Mouse (Mus musculus): Measurements from ENCODE around the gene Nfkb1. TPM values are rescaled to one million over a fixed set of nuclear protein-coding genes. Genes with fewer than 3 reads are reported as not detected.

Nfkb1 gene
- total RNA-seq, 2 experiments from 2014 or later, result 20.8 to 24.4 TPM

- intact Hi-C loops (cut with DNase I), result no loop called here
- no peak for DNase-seq (ENCODE audit: extremely low spot score in 1 of 2, low spot score in 2 of 2)
- TF ChIP-seq CTCF (IDR thresholded peaks at IDR 0.05), result no peak
These were observed 29.6 kb downstream of the Nfkb1 start for GRCm38 (mm10) chr3:135661707-135662106.

DNA sequence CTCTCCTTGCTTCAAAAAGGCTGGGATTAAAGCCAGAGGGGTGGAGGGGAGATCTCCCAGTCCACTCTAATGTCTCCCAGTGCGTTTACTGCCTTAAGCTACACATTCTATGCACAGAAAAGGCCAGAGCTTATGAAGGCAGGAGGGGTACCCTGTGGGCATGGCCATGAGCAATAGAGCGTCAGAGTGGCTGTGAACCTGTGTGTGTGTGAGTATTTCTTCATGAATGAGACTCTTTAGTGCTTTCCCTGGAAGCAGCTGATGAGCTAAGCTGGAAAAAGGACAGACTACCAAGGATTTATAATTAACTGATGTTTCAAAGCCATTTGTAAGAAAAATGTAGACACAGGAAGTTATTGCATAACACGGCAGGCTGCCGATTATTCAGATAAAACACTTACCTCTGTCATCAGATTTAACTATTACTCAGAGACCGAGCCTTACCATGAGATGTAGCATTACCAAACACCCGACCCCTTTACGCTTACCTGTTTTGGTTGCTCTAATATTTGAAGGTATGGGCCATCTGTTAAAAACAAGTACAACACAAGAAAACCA, 32.7 kb downstream of the Nfkb1 start:
- no peak for DNase-seq (ENCODE audit: extremely low spot score in 1 of 2, low spot score in 2 of 2)
- H3K4me3 ChIP-seq, result no peak overlapping the region
- no peak overlapping the region for H3K27ac ChIP-seq
- TF ChIP-seq CTCF (IDR thresholded peaks at IDR 0.05), result no peak
- intact Hi-C loops (cut with DNase I), result no loop called here

More at GRCm38 (mm10) chr3:135661707-135662106, 29.6 kb downstream of the Nfkb1 start:
- Histone ChIP-seq H3K27ac (no peak overlapping the region), H3K4me3 (no peak overlapping the region)

- no peak for TF ChIP-seq CTCF (IDR thresholded peaks at IDR 0.05)
- Histone ChIP-seq H3K4me3 (no peak overlapping the region), H3K27ac (no peak overlapping the region)
- intact Hi-C loops (cut with DNase I), result no loop called here
- no peak for DNase-seq (ENCODE audit: extremely low spot score in 1 of 2, low spot score in 2 of 2)
These were observed 35.2 kb downstream of the Nfkb1 start for GRCm38 (mm10) chr3:135656156-135656555.

DNA sequence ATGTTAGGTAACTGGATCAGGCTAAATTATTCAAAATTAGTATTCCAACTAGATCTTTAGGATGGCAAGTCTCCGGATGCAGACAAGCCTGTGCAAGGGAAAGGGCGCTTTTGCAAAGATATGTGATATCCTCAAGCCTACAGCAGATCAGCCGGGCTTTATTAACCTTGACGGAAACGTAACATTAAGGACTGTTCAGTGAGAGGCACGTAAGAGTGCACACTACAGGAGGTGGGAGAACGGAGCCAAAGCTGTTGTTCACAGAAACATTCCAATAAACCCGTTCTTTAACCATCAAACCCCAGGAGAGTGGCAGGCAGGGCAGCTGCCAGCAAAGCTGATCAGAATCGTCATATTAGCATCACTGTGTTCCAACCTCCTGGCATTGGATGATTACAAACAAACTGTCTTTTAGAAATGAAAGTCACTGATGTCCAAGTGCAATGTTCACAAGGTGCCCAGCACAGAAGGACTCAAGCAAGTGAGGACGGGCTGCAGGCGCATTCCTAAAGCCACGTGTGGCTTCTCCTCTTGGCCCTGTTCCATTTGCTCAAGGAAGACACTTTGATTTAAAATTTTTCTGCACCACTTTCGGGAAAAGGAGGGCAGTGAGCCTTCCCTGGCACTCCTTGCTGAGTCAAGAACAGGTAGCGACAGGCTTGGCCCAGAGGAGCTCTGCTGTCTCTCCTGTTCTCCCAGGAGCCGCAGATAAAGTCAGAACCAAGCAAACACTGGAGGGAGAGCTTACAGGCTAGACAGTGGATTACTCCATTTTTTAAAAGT, 40.4 kb downstream of the Nfkb1 start:
- intact Hi-C loops (cut with DNase I), result no loop called here
- H3K27ac ChIP-seq, result no peak overlapping the region
- H3K4me3 ChIP-seq, result no peak overlapping the region
- no peak for TF ChIP-seq CTCF (IDR thresholded peaks at IDR 0.05)
- DNase-seq (ENCODE audit: extremely low spot score in 1 of 2, low spot score in 2 of 2), result no peak

DNA sequence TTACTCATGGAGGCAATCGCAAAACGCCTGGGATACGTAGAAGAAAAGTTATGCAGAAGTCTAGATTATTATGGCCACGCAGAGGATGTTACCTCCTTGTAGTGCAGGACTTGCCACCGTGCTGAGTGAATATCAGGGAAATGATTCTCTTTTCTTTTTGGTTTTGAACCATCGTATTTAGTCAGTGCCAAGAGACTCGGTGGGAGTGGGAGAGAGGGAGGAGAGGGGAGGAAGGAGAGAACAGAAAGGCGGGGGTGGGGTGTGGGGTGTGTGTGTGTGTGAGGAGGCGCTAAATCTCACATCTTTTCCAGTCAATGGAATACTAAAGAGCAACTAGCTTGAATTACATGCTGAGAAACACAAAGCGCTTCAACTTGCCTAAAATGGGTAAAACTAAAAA, 41.5 kb downstream of the Nfkb1 start:
- no peak for DNase-seq (ENCODE audit: extremely low spot score in 1 of 2, low spot score in 2 of 2)
- Histone ChIP-seq H3K27ac (no peak overlapping the region), H3K4me3 (no peak overlapping the region)
- TF ChIP-seq CTCF (IDR thresholded peaks at IDR 0.05), result no peak
- intact Hi-C loops (cut with DNase I), result no loop called here

GRCm38 (mm10) chr3:135648501-135648900, 42.8 kb downstream of the Nfkb1 start:
- DNase-seq (ENCODE audit: extremely low spot score in 1 of 2, low spot score in 2 of 2), result no peak
- intact Hi-C loops (cut with DNase I), result no loop called here
- TF ChIP-seq CTCF (IDR thresholded peaks at IDR 0.05), result no peak
- Histone ChIP-seq H3K27ac (no peak overlapping the region), H3K4me3 (no peak overlapping the region)

DNA sequence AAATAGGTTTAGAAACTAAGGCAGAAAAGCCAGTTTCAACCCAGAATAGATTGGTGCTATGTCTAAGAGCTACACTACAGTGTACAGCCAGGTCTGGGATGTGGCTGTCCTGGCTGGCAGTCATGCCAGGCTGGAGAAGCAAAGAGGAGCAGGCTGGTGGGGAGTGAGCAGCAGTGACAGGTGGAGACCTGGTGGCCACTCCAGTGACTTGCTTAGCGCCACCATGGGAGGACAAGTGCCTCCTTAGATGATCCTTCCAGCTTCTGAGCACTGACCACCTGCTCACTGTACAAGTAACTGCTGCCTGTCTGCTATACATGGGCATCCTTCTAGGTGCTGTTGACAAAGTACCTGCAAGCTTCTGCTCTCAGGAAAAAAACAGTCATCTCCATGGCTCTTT, 44.7 kb downstream of the Nfkb1 start:
- no peak for DNase-seq (ENCODE audit: extremely low spot score in 1 of 2, low spot score in 2 of 2)
- H3K27ac ChIP-seq, result no peak overlapping the region
- no peak overlapping the region for H3K4me3 ChIP-seq
- intact Hi-C loops (cut with DNase I), result no loop called here
- no peak for TF ChIP-seq CTCF (IDR thresholded peaks at IDR 0.05)

DNA sequence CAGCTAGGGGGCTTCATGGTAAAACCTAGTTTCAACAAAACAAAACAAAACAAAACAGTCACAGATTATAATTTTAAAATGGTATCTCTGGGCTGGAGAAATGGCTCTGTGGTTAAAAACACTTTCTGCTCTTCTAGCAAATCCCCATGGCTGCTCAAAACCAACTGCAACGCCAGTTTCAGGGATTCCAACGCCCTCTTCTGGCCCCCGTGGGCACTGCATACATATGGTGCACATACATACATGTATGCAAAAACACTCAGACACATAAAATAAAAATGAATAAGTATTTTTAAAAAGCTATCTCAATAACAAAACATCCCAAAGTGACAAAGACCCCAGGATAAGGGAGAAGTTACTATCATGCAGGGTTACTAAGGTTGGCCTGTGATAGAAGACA, 46.4 kb downstream of the Nfkb1 start:
- intact Hi-C loops (cut with DNase I), result no loop called here

DNA sequence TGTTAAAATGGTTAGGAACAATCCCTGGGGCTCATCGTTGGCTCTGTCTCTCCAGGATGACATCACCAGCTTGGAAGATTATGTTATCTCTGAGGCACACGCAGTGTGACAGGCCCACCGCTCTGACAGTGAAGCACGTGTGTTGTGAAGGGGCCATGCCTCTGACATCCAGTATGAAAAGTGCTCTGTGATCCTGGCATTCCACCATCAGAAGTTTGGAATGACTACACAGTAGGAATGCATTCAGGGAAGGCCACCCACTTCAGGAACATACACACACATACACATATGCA, 49.8 kb downstream of the Nfkb1 start:
- no peak for DNase-seq (ENCODE audit: extremely low spot score in 1 of 2, low spot score in 2 of 2)
- Histone ChIP-seq H3K27ac (no peak overlapping the region), H3K4me3 (no peak overlapping the region)
- intact Hi-C loops (cut with DNase I), result no loop called here
- TF ChIP-seq CTCF (IDR thresholded peaks at IDR 0.05), result no peak

More for the DNA sequence above, 46.4 kb downstream of the Nfkb1 start:
- no peak for DNase-seq (ENCODE audit: extremely low spot score in 1 of 2, low spot score in 2 of 2)
- H3K27ac ChIP-seq, result no peak overlapping the region
- TF ChIP-seq CTCF (IDR thresholded peaks at IDR 0.05), result peak; percentile 1
- H3K4me3 ChIP-seq, result no peak overlapping the region

DNA sequence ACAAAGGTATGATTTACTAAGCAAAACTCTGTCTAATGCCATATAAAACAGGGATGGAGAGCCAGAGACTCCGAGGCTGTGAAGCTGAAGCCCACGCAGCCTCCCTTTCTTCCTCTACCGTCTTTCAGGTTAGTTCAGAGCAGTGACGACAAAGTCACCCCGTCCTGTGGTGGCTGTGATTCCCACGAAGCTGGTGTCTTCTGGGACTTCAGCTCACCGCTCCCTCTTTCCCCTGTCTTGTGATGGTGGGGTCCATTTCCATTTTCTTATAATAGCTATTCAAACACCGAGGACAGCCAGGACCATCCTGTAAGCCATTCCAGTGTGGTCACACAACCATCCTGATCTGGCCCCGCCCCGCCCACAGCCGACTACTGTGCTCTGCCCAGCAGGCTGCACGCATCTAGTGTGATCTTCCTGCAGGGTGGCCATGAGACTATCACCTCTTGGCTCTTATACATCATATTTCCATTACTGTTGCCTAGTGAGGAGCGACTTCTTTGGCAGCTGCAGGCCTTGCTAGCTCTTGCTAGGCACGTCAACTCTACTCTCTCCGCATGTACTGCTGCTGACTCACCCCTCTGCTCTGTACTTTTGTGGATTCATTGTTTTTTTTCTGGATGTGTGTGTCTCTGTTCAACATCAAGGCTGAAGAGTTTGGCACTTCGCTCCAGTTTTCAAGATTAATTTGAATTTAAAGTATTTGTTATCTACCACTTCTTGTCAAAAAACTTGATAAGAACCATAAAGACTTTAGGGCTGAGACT, 50.3 kb downstream of the Nfkb1 start:
- TF ChIP-seq CTCF (IDR thresholded peaks at IDR 0.05), result no peak
- no peak for DNase-seq (ENCODE audit: extremely low spot score in 1 of 2, low spot score in 2 of 2)
- Histone ChIP-seq H3K4me3 (no peak overlapping the region), H3K27ac (no peak overlapping the region)
- intact Hi-C loops (cut with DNase I), result no loop called here

GRCm38 (mm10) chr3:135640203-135640602, 51.1 kb downstream of the Nfkb1 start:
- TF ChIP-seq CTCF (IDR thresholded peaks at IDR 0.05), result no peak
- no peak for DNase-seq (ENCODE audit: extremely low spot score in 1 of 2, low spot score in 2 of 2)
- Histone ChIP-seq H3K27ac (no peak overlapping the region), H3K4me3 (no peak overlapping the region)
- intact Hi-C loops (cut with DNase I), result no loop called here

- no peak for TF ChIP-seq CTCF (IDR thresholded peaks at IDR 0.05)
- no peak overlapping the region for H3K27ac ChIP-seq
- no peak overlapping the region for H3K4me3 ChIP-seq
- DNase-seq (ENCODE audit: extremely low spot score in 1 of 2, low spot score in 2 of 2), result no peak
- intact Hi-C loops (cut with DNase I), result no loop called here
These were observed 53.8 kb downstream of the Nfkb1 start for GRCm38 (mm10) chr3:135637592-135637991.

Data from left cerebral cortex, adult 2 months (tissue).